Mouse (Mus musculus) gastrocnemius, postnatal 4 days (tissue): ENCODE results near the gene Rab7. TPM values are rescaled to one million over a fixed set of nuclear protein-coding genes. Genes with fewer than 3 reads are reported as not detected.

Experiments
- DNase-seq, 2 experiments: peaks; one replicate each; pipeline ENCODE4 v3.0.0; 2021 to 2022; ENCODE audit warnings: low spot score in 2 of 2, mixed read lengths in 2 of 2
- long read RNA-seq, 2 experiments: library from polyadenylated mRNA; stranded (forward); transcript quantifications; one replicate each; pipeline ENCODE4 v2.0.0; 2021
- total RNA-seq, 2 experiments: library from RNA; stranded (reverse); gene quantifications; 2 replicates each; pipeline ENCODE4 v1.2.3; 2021

The Rab7 gene
- total RNA-seq = 100 to 1,000 TPM; 193 to 208 TPM
- long read RNA-seq, experiment 1, transcript Rab7-205 (6 exons, 2,159 nt) = major isoform, 370 of 405 reads
- long read RNA-seq, experiment 1, partial matches to known transcripts = 5 of 405 reads
- long read RNA-seq, experiment 1, other reads (novel, unspliced or antisense) = 30 of 405 reads
- long read RNA-seq, experiment 2, transcript Rab7-205 (6 exons, 2,159 nt) = major isoform, 390 of 434 reads
- long read RNA-seq, experiment 2, partial matches to known transcripts = 14 of 434 reads
- long read RNA-seq, experiment 2, other reads (novel, unspliced or antisense) = 30 of 434 reads

DNA sequence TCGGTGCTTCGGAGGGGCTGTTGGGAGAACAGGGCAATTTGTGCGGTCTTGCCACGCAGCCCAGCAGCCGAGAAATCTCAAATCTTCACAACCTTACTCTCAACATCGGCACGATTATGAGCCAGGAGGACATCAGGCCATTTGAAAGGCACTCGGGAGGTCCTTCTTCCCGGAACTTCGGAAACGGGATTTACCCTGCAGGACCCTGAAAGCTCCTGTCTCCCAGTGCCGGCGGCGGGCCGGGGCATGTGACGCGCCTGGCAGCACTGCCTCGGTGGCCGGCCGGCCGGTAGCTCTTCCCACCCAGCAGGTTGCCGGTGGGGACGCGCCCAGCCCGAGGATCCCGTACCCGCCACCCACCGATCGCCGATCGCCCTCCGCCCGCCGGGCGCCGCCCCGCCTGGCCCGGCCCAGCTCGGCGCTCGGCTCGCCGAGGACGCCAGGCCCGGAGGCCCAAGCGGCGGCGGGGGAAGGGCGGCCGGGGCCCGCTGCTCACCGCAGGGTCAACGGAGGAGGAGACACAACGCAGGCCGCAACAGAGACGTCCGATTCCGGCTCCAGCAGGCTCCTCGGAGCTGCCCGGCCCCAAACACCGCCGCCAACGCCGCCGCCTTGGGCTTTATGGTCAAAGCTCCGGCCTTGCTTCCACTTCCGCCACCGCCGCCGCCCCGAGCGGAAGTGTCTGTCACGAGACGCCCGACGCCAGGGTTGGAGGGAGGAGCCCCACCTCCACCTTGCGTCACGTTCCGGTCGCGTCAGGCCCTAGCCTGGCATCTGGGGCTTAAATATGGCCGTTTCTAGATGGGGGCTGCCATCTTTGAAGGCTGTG, at the start of gene Rab7:
Gene Rab7 (minus strand): TSS at position 694 of the 829 bp plus-strand sequence.
- peak; percentile 91 to 95 for DNase-seq

DNA sequence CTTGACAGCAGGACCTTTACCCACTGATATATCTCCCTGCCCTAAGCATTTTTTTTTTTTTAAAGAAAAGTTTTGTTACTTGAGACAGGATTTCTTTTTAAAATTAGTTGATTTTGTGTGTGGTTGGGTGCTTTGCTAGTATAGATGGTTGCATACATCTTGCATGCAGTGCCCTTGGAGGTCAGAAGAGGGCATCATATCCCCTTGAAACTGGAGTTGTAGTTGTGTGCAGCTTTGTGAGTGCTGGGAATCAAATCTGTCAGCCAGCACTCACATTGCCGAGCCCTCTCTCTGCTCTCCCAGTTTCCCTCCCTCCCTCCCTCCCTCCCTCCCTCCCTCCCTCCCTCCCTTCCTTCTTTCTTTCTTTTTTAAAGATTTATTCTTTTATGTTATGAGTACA, 43.9 kb upstream of the Rab7 start:
- no peak for DNase-seq

DNA sequence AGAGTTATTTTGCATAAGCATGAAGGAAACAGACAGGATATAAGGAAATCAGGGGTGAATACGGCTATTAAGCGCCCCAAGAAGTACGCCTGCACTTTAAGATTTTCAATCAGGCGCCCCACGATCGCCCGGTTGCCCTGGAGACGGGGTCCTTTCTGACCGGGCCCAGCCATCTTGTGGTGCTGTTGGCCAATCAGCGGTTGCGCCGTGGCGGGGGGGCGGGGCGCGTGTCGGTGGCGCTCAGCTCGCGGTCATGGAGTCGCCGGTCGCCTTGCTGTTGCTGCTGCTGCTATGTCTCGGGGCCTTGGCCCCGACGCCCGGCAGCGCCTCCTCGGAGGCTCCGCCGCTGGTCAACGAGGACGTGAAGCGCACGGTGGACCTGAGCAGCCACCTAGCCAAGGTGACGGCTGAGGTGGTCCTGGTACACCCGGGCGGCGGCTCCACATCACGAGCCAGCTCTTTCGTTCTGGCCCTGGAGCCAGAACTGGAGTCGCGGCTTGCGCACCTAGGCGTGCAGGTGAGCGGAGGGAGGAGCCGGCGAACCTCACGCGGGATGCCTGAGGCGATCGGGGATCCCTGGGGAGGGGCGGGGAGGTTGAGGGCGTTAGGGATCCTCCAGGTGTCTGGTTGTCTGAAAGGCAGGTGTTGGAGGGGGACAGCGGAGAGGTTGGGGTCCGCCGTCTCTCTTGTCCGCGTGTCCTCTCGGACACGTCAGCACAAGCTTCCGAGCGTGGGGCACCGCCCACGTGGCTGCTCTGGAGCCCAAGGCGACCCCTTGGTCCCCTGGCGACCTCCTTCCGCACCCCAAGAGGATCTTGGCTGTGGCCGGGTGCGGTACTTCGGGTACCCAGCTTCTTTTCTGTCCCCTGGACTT, 39.4 kb upstream of the Rab7 start, which contains the start of gene Rpn1:
Gene Rpn1 (plus strand): TSS at position 205 of the 874 bp plus-strand sequence.
- peak; percentile 98 to 99 for DNase-seq

DNA sequence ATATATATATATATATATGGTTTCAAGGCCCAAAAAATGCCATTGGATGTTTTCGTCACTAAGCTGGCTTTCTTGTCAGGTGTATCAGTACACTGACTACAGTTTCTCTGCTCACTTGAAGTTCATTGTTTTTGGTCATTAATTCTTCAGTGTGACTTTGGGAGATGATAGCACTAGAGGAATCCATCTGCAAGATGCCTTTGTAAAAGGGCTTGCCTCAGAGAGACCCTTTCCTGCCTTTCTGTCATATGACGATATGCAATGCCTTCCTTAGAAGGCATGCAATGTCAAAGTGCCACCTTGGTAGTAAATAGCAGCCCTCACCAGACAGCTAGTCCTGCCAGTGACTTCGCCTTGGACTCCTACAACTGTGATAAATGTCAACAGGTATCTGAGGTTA, 38.6 kb upstream of the Rab7 start:
- no peak for DNase-seq

DNA sequence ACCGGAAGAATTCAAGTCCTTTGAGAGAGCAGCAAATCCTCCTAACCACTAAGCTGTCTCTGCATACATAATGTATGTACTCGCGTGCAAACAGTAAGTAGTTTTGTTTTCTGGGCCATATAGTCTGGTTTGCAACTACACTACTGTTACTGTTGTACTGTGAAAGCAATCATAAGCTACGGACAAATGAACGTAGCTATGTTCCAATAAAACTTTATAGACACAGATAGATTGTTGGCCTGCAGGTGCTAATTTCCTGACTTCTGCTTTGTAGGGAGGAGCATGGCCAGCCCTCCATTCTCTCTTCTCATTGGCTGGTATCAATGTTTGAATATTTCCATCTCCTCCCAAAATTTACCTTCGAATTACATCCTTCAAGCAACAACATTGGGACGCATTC, 38.0 kb upstream of the Rab7 start:
- DNase-seq = no peak

DNA sequence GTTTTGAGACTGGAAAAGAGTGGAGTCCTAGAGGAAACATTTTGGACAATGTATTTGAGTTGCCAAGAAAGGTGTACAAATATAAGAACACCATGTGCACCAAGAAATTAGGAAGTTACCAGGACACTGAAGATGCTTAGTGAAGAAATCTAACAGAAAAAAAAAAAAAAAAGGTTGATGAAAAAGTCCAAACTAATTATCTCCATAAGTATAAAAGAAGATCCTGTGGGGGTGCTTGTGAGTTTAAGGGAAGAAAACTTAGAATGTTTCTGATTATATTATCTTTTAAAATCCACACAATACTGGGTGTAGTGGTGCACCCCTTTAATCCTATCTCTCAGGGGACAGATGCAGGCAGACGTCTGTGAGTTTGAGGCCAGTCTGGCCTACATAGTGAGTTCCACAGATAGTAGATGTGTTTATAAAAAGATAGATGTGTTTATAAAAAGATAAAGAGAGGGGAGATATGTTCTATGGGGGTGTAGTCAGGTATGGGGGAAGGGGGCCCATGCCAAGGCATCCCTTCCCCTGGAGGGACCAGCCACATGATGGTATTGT, 31.0 kb upstream of the Rab7 start:
- DNase-seq = no peak

DNA sequence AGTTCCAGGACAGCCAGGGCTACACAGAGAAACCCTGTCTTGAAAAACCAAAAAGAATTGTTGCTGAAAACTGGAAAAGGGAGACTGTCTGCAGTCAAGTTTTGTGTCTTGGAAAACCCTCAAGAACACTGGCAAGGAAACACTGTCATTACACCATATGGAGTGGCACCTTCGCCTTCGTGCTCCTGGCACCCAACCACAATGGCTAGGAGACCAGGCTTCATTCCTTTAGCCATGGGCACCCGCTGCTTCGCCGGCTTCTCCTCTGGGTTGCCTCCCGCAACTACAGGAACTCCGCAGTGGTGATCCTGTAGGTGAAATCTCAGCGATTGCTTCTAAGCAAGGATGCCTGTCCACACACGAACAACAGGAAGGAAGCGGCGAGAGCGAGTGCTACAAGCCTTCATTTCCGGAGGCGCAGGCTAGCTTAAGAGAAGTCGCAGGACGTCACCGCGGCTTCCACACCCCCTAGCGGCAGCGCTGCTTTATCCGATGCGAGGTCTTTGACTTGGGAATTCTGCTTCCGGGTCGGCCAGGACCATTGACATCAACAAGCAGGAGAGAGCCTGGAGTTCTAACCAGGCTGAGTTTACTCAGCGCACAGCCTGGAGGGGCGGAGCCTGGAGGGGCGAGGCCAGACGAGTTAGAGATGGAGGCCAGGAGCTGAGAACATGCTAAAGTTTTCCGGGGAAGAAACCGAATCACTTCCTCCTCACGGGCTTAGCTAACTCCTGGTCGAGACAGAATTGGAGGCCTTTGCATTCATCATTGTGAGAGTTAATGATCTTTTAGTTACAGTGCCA, 29.9 kb upstream of the Rab7 start:
- DNase-seq = peak; percentile 85 to 94

DNA sequence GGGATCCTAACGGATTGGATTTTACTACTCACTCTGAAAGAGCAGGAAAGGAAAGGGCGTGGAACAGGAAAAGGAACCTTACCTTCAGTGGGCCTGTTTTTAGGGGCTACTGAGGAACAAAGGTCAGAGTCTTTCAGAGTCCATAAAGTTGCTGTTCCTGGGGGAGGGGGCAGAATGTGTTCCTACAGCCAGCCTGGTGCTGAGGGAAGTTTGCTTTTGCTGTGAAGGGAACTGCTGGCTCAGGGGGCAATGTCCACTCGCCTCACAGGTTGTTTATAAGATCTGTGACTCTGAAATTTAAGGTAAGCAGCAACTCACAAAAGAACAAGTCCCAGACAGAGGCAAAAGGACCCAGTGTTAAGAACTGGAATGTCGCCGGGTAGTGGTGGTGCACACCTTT, 26.1 kb upstream of the Rab7 start:
- DNase-seq = no peak

DNA sequence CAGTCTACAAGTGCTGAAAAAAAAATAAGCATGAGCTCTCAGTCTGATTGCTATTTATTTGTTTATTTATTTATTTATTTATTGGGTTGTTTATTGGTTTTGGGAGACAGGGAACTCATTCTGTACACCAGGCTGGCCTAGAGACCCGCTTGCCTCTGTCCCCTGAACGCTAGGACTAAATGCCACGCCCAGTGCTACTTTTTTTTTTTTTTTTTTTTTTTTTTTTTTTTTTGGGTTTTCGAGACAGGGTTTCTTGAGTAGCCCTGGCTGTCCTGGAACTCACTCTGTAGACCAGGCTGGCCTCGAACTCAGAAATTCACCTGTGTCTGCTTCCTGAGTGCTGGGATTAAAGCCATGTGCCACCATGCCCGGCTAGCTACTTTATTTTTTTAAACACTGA, 25.4 kb upstream of the Rab7 start:
- no peak for DNase-seq

DNA sequence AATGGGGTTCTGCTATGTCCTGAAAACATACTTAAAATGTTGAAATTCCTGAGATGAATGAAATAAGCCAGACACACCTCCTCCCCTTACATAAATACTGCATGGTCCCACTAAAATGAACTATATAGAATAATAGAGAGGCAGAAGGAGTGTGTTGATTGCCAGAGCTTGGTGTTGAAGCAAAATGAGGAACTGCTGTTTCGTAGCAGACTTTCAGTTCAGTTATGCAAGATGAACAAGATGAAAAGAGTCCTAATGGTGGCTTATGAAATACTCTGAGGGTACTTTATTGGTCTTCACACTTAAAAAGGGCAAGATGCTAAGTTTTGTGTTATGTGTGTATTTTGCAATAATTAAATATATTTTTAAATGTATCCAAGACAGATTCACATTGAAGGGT, 23.7 kb upstream of the Rab7 start:
- no peak for DNase-seq

DNA sequence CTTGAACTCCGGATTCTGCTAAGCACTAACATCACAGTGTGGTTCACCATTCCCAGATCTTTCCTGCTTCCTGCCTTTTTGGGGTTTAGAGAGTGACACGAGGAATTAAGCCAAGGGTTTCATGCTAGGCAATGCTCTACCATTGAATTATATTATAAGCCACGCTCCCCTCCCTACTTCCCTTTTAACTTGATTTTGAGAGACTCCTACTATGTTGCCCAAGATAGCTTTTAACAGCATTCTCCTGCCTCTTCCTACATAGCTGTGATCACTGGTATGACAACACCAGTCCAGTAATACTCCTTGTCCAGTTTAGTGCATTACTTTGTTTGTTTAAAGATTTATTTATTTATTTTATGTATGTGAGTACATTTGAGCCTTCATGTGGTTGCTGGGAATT, 22.7 kb upstream of the Rab7 start:
- DNase-seq = no peak

DNA sequence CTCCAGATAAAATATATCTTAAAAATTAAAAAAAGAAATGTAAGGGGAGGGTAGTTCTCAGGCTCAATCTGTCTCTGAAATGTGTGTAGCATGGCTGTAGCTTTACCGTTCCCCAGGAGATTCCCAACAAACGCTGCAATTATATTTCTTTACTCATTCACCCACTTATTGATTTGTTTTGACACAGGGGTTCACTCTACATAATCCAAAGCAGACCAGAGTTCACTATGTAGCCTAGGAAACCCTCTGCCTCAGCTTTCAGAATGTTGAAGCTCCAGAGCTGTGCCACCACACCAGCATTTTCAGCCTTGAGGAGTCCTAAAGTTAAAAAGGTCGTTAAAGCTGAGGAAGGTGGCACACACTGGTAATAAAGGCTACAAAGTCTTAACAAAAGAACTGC, 20.9 kb upstream of the Rab7 start:
- DNase-seq = no peak

DNA sequence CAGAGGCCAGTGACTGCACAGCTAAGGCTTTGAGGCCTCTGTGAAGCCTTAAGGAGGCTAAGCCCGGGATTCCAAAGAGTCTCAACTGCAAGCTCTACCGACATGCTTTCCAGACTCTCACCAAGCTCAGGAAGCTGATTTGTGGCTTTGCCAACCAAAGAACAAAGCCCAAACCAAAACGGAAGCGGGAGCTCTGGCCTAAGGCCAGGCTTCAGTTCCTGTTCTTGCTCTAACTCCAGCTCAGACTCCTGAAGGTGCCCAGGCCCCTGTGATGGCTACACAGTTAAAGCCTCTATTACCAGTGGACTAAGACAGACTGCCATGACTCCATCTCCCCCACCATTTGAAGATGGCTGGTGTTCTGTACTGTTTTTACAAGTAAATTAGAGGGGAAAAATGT, 20.0 kb upstream of the Rab7 start:
- peak in 1 of 2 experiments; percentile 26 for DNase-seq

DNA sequence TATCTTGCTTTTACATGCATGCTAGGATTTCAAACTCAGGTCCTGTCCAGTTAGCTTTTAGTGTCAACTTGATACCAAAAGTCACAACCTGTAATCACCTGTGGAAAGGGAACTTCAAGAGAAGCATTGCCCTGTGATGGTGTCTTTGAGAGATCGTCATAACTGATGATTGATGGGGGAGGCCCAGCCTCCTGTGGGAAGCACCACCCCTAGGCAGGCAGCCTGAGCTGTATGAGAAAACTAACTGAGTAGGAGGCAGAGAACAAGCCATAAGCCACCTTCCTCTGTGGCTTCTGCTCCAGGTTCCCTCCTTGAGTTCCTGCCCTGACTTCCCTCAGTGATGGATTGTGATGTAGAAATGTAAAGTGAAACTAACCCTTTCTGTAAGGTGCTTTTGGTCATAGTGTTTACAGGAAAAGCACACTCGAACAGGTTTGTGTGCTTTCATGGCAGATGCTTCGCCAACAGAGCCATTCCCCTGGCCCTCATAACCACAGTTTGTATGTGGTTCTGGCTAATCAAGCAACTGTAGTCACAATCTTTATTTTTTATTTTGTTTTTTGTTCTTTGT, 19.1 kb upstream of the Rab7 start:
- DNase-seq = no peak

DNA sequence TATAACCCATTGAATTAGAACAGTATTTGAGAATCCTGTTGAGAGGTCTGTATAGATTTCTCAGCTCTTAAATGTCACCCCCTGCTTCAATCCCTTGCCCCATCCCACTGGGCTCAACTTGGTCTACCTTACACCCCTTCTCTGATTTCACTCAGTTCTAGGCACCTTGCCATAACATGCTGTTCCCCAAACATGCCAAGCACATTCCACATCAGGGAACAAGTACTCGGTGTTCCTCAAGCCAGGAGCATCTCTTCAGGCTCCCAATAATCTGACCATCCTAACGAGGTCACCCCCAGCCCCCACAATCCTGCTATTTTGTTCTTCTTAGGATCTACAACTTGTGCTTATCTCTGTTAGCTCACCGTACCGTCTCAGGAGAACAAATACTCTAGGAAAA, 17.3 kb upstream of the Rab7 start:
- no peak for DNase-seq

DNA sequence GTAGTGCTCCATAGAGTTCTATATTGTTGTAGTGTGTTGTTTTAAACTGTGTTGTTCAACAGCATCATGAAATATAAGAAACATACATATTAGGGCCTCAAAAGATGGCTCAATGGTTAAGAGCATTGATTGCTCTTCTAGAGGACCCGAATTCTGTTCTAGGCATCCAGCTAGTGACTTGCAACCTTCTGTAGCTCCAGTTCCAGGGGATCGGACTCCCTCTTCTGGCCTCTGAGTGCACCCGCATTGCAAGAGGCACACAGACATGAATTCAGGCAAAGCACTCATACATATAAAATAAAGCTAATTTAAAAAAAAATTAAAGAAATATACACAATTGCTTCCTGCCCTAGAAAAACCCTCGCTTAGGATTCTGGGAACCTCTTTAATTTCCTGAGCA, 16.3 kb upstream of the Rab7 start:
- DNase-seq = no peak

DNA sequence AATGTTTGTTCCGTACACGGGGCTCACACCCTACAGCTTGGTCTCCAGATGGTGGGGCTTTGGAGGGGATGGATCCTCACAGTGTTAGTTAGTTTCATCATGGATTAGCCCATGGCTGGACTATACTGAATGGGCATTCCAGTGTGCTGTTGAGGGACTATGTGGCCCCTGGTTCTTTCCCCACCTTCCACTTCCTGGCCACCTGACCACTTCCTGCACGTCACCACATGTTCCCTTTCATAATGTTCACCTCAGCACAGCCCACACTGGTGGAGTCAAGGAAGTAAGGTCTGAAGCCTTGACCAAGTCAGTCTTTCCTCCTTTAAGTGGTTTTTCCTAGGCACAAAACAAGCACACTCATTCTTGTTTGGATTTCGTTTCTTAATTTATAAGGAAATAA, 15.5 kb upstream of the Rab7 start:
- no peak for DNase-seq

DNA sequence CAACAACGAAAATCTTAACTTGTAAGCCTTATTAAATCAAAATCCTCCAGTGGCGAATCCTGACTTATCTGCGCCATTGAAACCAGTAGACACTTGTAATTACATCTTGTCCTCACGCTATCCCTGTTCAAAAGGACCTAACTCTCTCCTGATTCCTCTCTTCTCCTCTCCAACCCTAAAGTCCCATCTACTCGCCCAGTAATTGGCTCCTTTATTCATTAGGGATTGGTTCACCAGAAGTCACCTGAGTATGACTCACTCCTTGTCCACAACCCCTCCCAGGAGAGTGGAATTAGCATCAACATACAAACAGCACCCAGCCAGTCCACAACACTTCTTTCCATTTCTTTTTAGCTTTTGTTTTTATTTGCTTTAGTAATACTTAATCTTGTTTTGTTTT, 14.8 kb upstream of the Rab7 start:
- DNase-seq = no peak

DNA sequence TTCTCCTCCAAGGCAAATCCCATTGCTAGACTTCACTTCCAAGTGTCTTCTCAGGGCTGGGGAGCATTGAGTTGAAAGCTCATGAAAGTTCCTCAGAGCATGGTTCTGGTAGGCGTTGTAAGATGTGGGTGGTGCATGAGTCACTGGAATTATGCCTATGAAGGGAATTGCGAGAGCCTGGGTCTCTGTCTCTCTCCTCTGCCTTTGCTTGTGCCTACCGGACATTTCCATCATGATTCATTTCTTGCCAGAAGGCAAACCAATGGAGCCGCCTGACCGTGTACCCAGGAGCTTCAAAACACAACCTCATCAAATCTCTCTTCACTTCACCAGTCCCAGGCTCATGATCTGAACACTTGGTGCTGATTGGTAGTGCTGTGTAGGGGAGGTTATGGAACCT, 11.8 kb upstream of the Rab7 start:
- no peak for DNase-seq

DNA sequence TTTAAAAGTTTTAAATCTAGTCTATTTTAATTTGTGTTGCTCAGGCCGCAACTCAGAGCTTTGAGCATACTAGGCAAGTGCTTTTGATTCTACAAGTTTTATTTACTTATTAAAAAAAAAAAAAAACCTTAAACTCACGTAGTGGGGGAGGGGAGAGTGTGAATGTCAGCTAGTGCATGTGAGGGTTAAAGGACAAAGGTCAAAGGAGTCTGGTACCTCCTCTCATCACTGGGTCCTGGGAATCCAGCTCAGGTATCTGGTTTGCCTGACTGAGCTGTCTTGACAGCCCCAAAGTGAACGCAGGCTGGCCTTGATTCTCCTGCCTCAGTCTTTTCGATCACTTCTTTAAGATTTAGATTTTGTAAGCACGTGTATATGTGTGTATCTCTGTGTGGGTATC, 10.6 kb upstream of the Rab7 start:
- DNase-seq = no peak
